ENCODE assay signal across 8 mouse cellular contexts in the genomic region with DNA sequence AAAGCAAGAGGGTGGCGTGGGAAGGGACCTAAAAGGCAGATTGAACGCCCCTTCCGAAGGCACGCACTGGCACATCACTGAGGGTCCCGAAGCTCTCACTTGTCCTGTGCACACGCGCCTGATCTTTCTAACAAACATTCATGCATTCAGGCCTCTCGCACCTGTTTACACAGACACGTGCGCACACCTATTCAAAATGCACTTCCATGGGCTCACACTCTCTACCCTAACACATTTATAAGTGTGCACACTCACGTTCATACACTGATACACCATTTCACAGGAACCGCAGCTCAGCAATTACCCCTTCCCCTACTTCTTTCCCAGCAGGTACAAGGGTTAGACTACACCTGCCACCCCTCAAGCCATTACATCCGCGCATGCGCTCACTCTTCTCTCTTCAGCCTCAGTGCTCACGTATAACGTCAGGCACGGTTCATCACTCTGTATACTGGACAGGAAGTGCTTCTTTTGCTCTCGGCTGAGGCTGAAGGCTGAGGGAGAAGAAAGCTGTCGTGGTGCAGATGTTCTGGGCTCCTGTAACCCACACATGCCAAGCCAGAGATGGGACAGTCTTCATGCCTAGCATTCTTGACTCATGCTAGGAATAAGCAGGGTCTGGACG. TPM values are rescaled to one million over a fixed set of nuclear protein-coding genes. Genes with fewer than 3 reads are reported as not detected.
DNase-seq lines count a peak whose midpoint lies in the region; ATAC-seq and TF ChIP-seq lines count a peak whose summit lies in the region.

No protein-coding gene starts in this region.

- DNase-seq in spleen, adult 2 months (ENCODE audit: low read depth in 1 of 2, low spot score in 2 of 2): peak in 1 of 2 experiments; percentile 42
- DNase-seq in spleen, postnatal 4 days (ENCODE audit: low spot score in 2 of 2): no peak
- peak; percentile 69 for DNase-seq in embryo, embryonic 10 days (ENCODE audit: low spot score)
- no peak for DNase-seq in testis, postnatal 14 days (ENCODE audit: low spot score)
- no peak for DNase-seq in urinary bladder, postnatal 36 days (ENCODE audit: low spot score in 2 of 2)

- H3K4me2 ChIP-seq in hindbrain, embryonic 13.5 days: peak overlapping the region; percentile 98
- H3K4me2 ChIP-seq in limb, embryonic 15.5 days: peak overlapping the region; percentile 70
- peak overlapping the region; percentile 99 for H3K4me2 ChIP-seq in neural tube, embryonic 14.5 days (ENCODE audit: low read depth, low read length)

- TF ChIP-seq POLR2A in spleen, adult 2 months (IDR thresholded peaks at IDR 0.05; ENCODE audit: low read depth, low read length): no peak

- peak overlapping the region; percentile 87 for H3K9ac ChIP-seq in hindbrain, embryonic 13.5 days
- H3K9ac ChIP-seq in limb, embryonic 15.5 days: peak overlapping the region; percentile 91; the same call in 1 of the 2 replicates
- peak overlapping the region; percentile 78; the same call in 1 of the 2 replicates for H3K9ac ChIP-seq in neural tube, embryonic 14.5 days (replicated peaks; ENCODE audit: low read depth, low read length)

- ATAC-seq in hindbrain, embryonic 13.5 days (ENCODE audit: low FRiP score): no peak
- ATAC-seq in limb, embryonic 15.5 days (ENCODE audit: insufficient number of reproducible peaks, low FRiP score, low TSS enrichment, low read depth): no peak
- ATAC-seq in neural tube, embryonic 14.5 days (ENCODE audit: low read depth): no peak

- no peak for TF ChIP-seq CTCF in spleen, adult 2 months (IDR thresholded peaks at IDR 0.05; ENCODE audit: extremely low read depth, insufficient read depth, insufficient read length, insufficient replicate concordance)

- 19% methylated on average over 21 of the region's 21 CpGs for WGBS in spleen, adult 2 months
- 8% methylated on average over 21 of the region's 21 CpGs for WGBS in hindbrain, embryonic 13.5 days
- 8% methylated on average over 21 of the region's 21 CpGs for WGBS in limb, embryonic 15.5 days
- WGBS in neural tube, embryonic 14.5 days: 8% methylated on average over 21 of the region's 21 CpGs

- no peak overlapping the region for H3K27ac ChIP-seq in spleen, adult 2 months (ENCODE audit: insufficient read depth, low read length)
- 0 out of 2 replicates have a peak overlapping the region, but pooled peaks have one; percentile 80 for H3K27ac ChIP-seq in hindbrain, embryonic 13.5 days
- H3K27ac ChIP-seq in limb, embryonic 15.5 days: peak overlapping the region; percentile 96
- H3K27ac ChIP-seq in neural tube, embryonic 14.5 days (ENCODE audit: low read depth, low read length): 0 out of 2 replicates have a peak overlapping the region, but pooled peaks have one; percentile 3

- peaks cover 12% of the 10 kb centered on the region for H3K27me3 ChIP-seq in spleen, adult 2 months (ENCODE audit: control insufficient read depth, insufficient read depth, low read length)
- H3K27me3 ChIP-seq in hindbrain, embryonic 13.5 days: peaks cover 48% of the 10 kb centered on the region
- no peaks in the 10 kb centered on the region for H3K27me3 ChIP-seq in limb, embryonic 15.5 days
- peaks cover 13% of the 10 kb centered on the region for H3K27me3 ChIP-seq in neural tube, embryonic 14.5 days (ENCODE audit: control insufficient read depth, insufficient read depth, low read length)

- H3K4me1 ChIP-seq in spleen, adult 2 months (ENCODE audit: control insufficient read depth, insufficient read depth, insufficient read length): peaks cover 22% of the 10 kb centered on the region
- H3K4me1 ChIP-seq in hindbrain, embryonic 13.5 days (replicated peaks): peaks cover 78% of the 10 kb centered on the region
- H3K4me1 ChIP-seq in limb, embryonic 15.5 days: peaks cover 90% of the 10 kb centered on the region
- peaks cover 18% of the 10 kb centered on the region for H3K4me1 ChIP-seq in neural tube, embryonic 14.5 days (ENCODE audit: control insufficient read depth, insufficient read depth, low read length)

- H3K4me3 ChIP-seq in spleen, adult 2 months (ENCODE audit: extremely low read depth, insufficient read depth, insufficient read length): peak overlapping the region; percentile 57; the same call in 1 of the 2 replicates
- H3K4me3 ChIP-seq in hindbrain, embryonic 13.5 days: peak overlapping the region; percentile 69
- peak overlapping the region; percentile 87 for H3K4me3 ChIP-seq in limb, embryonic 15.5 days
- H3K4me3 ChIP-seq in neural tube, embryonic 14.5 days (ENCODE audit: low read depth, low read length): peak overlapping the region; percentile 61

- H3K36me3 ChIP-seq in spleen, adult 2 months (ENCODE audit: control insufficient read depth, insufficient read depth, low read length): no peaks in the 10 kb centered on the region
- H3K36me3 ChIP-seq in hindbrain, embryonic 13.5 days: no peaks in the 10 kb centered on the region
- no peaks in the 10 kb centered on the region for H3K36me3 ChIP-seq in limb, embryonic 15.5 days
- no peaks in the 10 kb centered on the region for H3K36me3 ChIP-seq in neural tube, embryonic 14.5 days (ENCODE audit: control insufficient read depth, insufficient read depth, low read length)

- H3K9me3 ChIP-seq in hindbrain, embryonic 13.5 days: no peaks in the 10 kb centered on the region
- no peaks in the 10 kb centered on the region for H3K9me3 ChIP-seq in limb, embryonic 15.5 days
- H3K9me3 ChIP-seq in neural tube, embryonic 14.5 days (ENCODE audit: control insufficient read depth, low read length): no peaks in the 10 kb centered on the region

RNA-seq across cellular contexts. Expression of a gene that starts 0.6 kb away (rescaled TPM):
- 52.3 and 55.3 TPM in 2 replicates for polyA plus RNA-seq in spleen, adult 2 months (2012; rRNA removed)
- 21.0 and 24.1 TPM in 2 replicates for polyA plus RNA-seq in hindbrain, embryonic 13.5 days (2015; fragmentation: Nextera tagmentation; extraction: Ambion mirVana)
- polyA plus RNA-seq in limb, embryonic 15.5 days (2015; fragmentation: Nextera tagmentation; extraction: Ambion mirVana): 83.7 and 87.5 TPM in 2 replicates
- polyA plus RNA-seq in neural tube, embryonic 14.5 days (2014; fragmentation: Nextera tagmentation; extraction: Ambion mirVana): 12.5 and 21.5 TPM in 2 replicates

RNA-seq across cellular contexts. Expression of a gene that starts 3.6 kb away (rescaled TPM):
- polyA plus RNA-seq in spleen, adult 2 months (2012; rRNA removed): 10.4 and 11.1 TPM in 2 replicates
- 35.6 and 38.7 TPM in 2 replicates for polyA plus RNA-seq in hindbrain, embryonic 13.5 days (2015; fragmentation: Nextera tagmentation; extraction: Ambion mirVana)
- polyA plus RNA-seq in limb, embryonic 15.5 days (2015; fragmentation: Nextera tagmentation; extraction: Ambion mirVana): 39.4 and 40.0 TPM in 2 replicates
- polyA plus RNA-seq in neural tube, embryonic 14.5 days (2014; fragmentation: Nextera tagmentation; extraction: Ambion mirVana): 36.7 and 43.0 TPM in 2 replicates

RNA-seq across cellular contexts. Expression of a gene that starts 17.5 kb away (rescaled TPM):
- polyA plus RNA-seq in spleen, adult 2 months (2012; rRNA removed): 29.7 and 32.5 TPM in 2 replicates
- 43.7 and 46.9 TPM in 2 replicates for polyA plus RNA-seq in hindbrain, embryonic 13.5 days (2015; fragmentation: Nextera tagmentation; extraction: Ambion mirVana)
- polyA plus RNA-seq in limb, embryonic 15.5 days (2015; fragmentation: Nextera tagmentation; extraction: Ambion mirVana): 45.6 and 48.1 TPM in 2 replicates
- 42.6 and 47.1 TPM in 2 replicates for polyA plus RNA-seq in neural tube, embryonic 14.5 days (2014; fragmentation: Nextera tagmentation; extraction: Ambion mirVana)

RNA-seq across cellular contexts. Expression of a gene that starts 22.6 kb away (rescaled TPM):
- polyA plus RNA-seq in spleen, adult 2 months (2012; rRNA removed): 27.6 and 36.0 TPM in 2 replicates
- polyA plus RNA-seq in hindbrain, embryonic 13.5 days (2015; fragmentation: Nextera tagmentation; extraction: Ambion mirVana): not detected in 2 replicates
- 0.31 and 0.55 TPM in 2 replicates for polyA plus RNA-seq in limb, embryonic 15.5 days (2015; fragmentation: Nextera tagmentation; extraction: Ambion mirVana)
- polyA plus RNA-seq in neural tube, embryonic 14.5 days (2014; fragmentation: Nextera tagmentation; extraction: Ambion mirVana): 0.05 TPM in 1 of 2 replicates, not detected in the other

RNA-seq across cellular contexts. Expression of a gene that starts 44.8 kb away (rescaled TPM):
- 76.9 and 87.3 TPM in 2 replicates for polyA plus RNA-seq in spleen, adult 2 months (2012; rRNA removed)
- polyA plus RNA-seq in hindbrain, embryonic 13.5 days (2015; fragmentation: Nextera tagmentation; extraction: Ambion mirVana): 43.5 and 51.8 TPM in 2 replicates
- polyA plus RNA-seq in limb, embryonic 15.5 days (2015; fragmentation: Nextera tagmentation; extraction: Ambion mirVana): 34.7 and 41.8 TPM in 2 replicates
- 32.7 and 38.3 TPM in 2 replicates for polyA plus RNA-seq in neural tube, embryonic 14.5 days (2014; fragmentation: Nextera tagmentation; extraction: Ambion mirVana)
